Mouse (Mus musculus): ENCODE results near the gene St6gal1. TPM values are rescaled to one million over a fixed set of nuclear protein-coding genes. Genes with fewer than 3 reads are reported as not detected.

St6gal1 gene
- polyA plus RNA-seq, 1 experiment from 2014 or later, result 21.9 TPM

DNA sequence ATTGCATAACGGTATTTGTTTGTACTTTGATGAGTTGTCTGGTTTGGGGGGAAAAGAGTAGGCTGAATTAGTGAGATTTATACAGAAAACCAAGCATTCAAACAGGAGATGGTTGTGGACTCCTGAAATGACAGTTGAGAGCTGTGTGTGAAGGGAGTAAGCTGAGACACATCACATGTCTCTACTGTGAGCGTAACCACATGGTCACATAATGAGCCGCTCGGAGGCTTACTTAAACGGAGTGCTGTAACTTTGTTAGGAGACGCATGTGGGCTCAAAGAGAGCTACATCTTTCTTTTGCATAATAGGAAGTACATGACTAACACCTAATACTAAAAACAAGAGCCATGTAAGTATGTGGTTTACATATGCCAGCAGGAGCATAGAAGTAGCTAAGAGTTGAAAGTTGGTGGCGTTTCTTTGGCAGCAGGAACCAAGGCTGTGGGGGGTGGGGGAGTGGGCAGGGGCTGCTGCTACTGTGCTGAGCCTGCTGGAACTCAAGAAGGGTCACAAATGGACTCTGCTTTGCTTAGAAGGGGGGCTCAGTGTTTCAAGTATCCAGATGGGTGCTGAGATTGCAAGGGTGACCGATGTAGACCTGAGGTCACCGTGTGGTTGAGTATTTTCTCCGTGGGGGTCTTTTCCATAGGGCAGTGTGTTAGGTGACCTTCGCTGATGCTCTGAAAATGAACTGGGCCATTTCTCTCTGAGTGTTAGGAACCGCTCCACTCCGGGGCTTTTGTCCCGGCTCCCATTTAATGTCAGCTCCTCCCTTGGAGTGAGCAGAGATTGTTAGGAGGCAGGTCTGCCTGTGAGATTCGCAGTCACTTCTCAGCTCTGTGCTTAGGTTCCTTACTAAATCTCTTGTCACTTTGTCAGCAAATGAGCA is 26.3 kb downstream of the St6gal1 start:
- no peaks in the 10 kb centered on the region for H3K9me3 ChIP-seq (replicated peaks)
- H3K27ac ChIP-seq (ENCODE audit: poor library complexity, severe bottlenecking), result no peak overlapping the region
- peaks cover 64% of the 10 kb centered on the region for H3K27me3 ChIP-seq (replicated peaks)
- H3K4me2 ChIP-seq, result 0 out of 2 replicates have a peak overlapping the region, but pooled peaks have one; percentile 20
- 52% methylated on average over 15 of the region's 15 CpGs for WGBS
- H3K36me3 ChIP-seq, result no peaks in the 10 kb centered on the region
- no peak for ATAC-seq (ENCODE audit: insufficient number of reproducible peaks, low FRiP score)
- no peak overlapping the region for H3K4me3 ChIP-seq
- H3K4me1 ChIP-seq (replicated peaks), result peaks cover 33% of the 10 kb centered on the region
- H3K9ac ChIP-seq, result no peak overlapping the region

- H3K9me3 ChIP-seq (replicated peaks), result no peaks in the 10 kb centered on the region
- H3K27ac ChIP-seq (ENCODE audit: poor library complexity, severe bottlenecking), result no peak overlapping the region
- peaks cover 63% of the 10 kb centered on the region for H3K27me3 ChIP-seq (replicated peaks)
- H3K4me1 ChIP-seq (replicated peaks), result peaks cover 33% of the 10 kb centered on the region
- WGBS, result 69% methylated on average over 2 of the region's 2 CpGs
- H3K4me2 ChIP-seq, result no peak overlapping the region
- H3K4me3 ChIP-seq, result no peak overlapping the region
- ATAC-seq (ENCODE audit: insufficient number of reproducible peaks, low FRiP score), result no peak
- no peak overlapping the region for H3K9ac ChIP-seq
- H3K36me3 ChIP-seq, result no peaks in the 10 kb centered on the region
These were observed 26.9 kb downstream of the St6gal1 start for GRCm38 (mm10) chr16:23251445-23251773.

DNA sequence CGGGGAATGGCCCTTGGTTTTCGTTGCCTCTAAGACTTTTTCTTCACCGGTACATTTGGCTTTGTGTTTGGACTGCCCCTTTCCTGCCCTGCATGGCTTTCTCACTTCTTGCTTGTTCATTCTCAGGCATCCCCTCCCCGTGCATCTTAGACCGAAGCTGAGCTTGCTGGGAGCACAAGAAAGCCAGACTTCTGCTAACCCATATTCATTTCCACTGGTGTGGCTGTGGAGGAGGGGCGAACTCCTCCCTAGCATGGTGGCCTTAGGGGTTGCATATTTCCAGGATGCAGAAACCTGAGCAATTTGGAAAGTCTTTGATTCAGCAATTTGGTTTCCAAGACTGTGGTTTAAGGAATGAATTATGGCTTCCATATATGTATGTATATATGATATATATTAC is 29.1 kb downstream of the St6gal1 start:
- Histone ChIP-seq H3K9ac (no peak overlapping the region), H3K4me2 (no peak overlapping the region), H3K4me3 (no peak overlapping the region), H3K4me1 (replicated peaks) (peaks cover 53% of the 10 kb centered on the region), H3K27ac (ENCODE audit: poor library complexity, severe bottlenecking) (no peak overlapping the region), H3K9me3 (replicated peaks) (no peaks in the 10 kb centered on the region), H3K36me3 (no peaks in the 10 kb centered on the region), H3K27me3 (replicated peaks) (peaks cover 58% of the 10 kb centered on the region)
- ATAC-seq (ENCODE audit: insufficient number of reproducible peaks, low FRiP score), result no peak
- WGBS, result 62% methylated on average over 6 of the region's 6 CpGs

- Histone ChIP-seq H3K27me3 (replicated peaks) (peaks cover 54% of the 10 kb centered on the region), H3K9ac (no peak overlapping the region), H3K9me3 (replicated peaks) (no peaks in the 10 kb centered on the region), H3K4me2 (no peak overlapping the region), H3K4me3 (no peak overlapping the region), H3K4me1 (replicated peaks) (peaks cover 57% of the 10 kb centered on the region), H3K27ac (ENCODE audit: poor library complexity, severe bottlenecking) (no peak overlapping the region), H3K36me3 (no peaks in the 10 kb centered on the region)
- no peak for ATAC-seq (ENCODE audit: insufficient number of reproducible peaks, low FRiP score)
- WGBS, result 74% methylated on average over 1 of the region's 1 CpGs
These were observed 29.5 kb downstream of the St6gal1 start for GRCm38 (mm10) chr16:23254062-23254461.

- no peak overlapping the region for H3K9ac ChIP-seq
- H3K27ac ChIP-seq (ENCODE audit: poor library complexity, severe bottlenecking), result no peak overlapping the region
- ATAC-seq (ENCODE audit: insufficient number of reproducible peaks, low FRiP score), result no peak
- H3K36me3 ChIP-seq, result no peaks in the 10 kb centered on the region
- H3K4me2 ChIP-seq, result no peak overlapping the region
- WGBS, result 55% methylated on average over 7 of the region's 7 CpGs
- peaks cover 53% of the 10 kb centered on the region for H3K27me3 ChIP-seq (replicated peaks)
- H3K4me1 ChIP-seq (replicated peaks), result peaks cover 49% of the 10 kb centered on the region
- H3K4me3 ChIP-seq, result no peak overlapping the region
- no peaks in the 10 kb centered on the region for H3K9me3 ChIP-seq (replicated peaks)
These were observed 32.1 kb downstream of the St6gal1 start for GRCm38 (mm10) chr16:23256638-23257037.

GRCm38 (mm10) chr16:23258429-23258822 is 33.9 kb downstream of the St6gal1 start:
- Histone ChIP-seq H3K27me3 (replicated peaks) (peaks cover 41% of the 10 kb centered on the region), H3K4me2 (no peak overlapping the region; the same call in 1 of the 2 replicates), H3K4me1 (replicated peaks) (peaks cover 53% of the 10 kb centered on the region), H3K4me3 (no peak overlapping the region), H3K27ac (ENCODE audit: poor library complexity, severe bottlenecking) (no peak overlapping the region), H3K36me3 (peaks cover 4% of the 10 kb centered on the region; the same call in 1 of the 2 replicates), H3K9me3 (replicated peaks) (no peaks in the 10 kb centered on the region), H3K9ac (no peak overlapping the region)
- WGBS, result 18% methylated on average over 7 of the region's 7 CpGs
- ATAC-seq (ENCODE audit: insufficient number of reproducible peaks, low FRiP score), result no peak

DNA sequence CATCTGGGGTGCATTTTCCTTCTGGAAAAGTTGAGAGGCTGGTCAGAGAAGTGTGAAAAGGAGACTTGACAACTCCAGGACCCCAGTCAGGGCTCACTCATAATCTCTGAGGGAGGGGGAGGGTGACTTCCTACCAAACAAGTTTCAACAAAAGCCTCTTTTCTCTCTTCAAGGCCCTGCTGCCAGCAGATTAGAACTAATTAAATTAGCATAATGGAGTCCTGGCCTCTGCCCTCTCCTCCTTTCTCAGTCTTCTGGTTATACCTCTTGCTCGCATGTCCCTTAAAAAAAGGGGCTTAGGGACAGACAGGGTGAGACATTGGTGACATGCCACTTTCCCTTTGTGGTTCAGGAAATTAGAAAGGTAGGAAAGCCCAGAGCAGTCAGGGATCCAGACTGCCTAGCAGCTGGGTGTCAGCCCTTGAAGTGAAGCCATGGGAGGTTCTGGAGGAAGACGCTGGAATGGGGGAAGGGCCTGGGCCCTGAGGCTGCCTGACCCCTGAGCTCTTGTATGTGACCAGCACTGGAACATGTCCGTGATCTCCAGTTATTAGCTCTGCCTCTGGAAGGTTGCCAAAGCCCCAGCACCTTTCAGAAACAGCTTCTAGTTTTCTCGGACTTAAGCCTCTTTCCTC is 34.4 kb downstream of the St6gal1 start:
- Histone ChIP-seq H3K4me3 (no peak overlapping the region), H3K4me1 (replicated peaks) (peaks cover 50% of the 10 kb centered on the region), H3K27ac (ENCODE audit: poor library complexity, severe bottlenecking) (no peak overlapping the region), H3K36me3 (peaks cover 8% of the 10 kb centered on the region; the same call in 1 of the 2 replicates), H3K9ac (no peak overlapping the region; the same call in 1 of the 2 replicates), H3K9me3 (replicated peaks) (no peaks in the 10 kb centered on the region), H3K4me2 (peak overlapping the region; percentile 27; the same call in 1 of the 2 replicates), H3K27me3 (replicated peaks) (peaks cover 39% of the 10 kb centered on the region)
- 12% methylated on average over 4 of the region's 4 CpGs for WGBS
- no peak for ATAC-seq (ENCODE audit: insufficient number of reproducible peaks, low FRiP score)

GRCm38 (mm10) chr16:23259580-23259979 is 35.0 kb downstream of the St6gal1 start:
- peak overlapping the region; percentile 27; the same call in 1 of the 2 replicates for H3K4me2 ChIP-seq
- 24% methylated on average over 3 of the region's 3 CpGs for WGBS

DNA sequence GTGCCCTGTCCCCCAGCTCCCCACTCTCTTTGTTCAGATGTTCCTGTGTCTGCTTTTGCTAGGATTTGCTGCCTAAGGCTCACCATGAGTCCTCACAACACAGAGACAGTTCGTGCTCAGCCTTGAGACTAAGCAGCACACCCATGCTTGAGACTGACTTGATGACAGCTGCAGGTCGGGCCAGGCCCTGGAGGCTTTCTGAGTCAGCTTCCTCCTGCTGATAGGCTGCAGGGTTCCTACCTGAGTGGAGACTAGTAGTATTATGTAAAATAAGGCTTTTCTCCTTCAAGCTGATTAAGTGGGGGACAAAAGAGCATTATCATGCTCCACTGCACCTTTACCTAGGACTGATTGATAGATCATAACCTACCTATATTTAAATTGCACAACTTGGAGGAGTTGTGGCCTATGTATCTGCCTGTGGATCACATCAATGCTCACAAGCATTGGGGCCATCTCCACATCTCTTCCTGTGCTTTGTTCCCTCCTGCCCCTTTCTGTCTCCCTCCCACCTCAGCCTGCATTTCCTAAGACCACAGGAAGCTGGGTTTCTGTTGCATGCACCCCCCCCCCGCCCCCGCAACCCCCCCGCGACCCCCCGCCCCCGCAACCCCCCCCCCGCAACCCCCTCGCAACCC is 37.7 kb downstream of the St6gal1 start:
- Histone ChIP-seq H3K9ac (no peak overlapping the region), H3K4me1 (replicated peaks) (peaks cover 42% of the 10 kb centered on the region), H3K27me3 (replicated peaks) (peaks cover 49% of the 10 kb centered on the region), H3K9me3 (replicated peaks) (no peaks in the 10 kb centered on the region), H3K27ac (ENCODE audit: poor library complexity, severe bottlenecking) (no peak overlapping the region; the same call in 1 of the 2 replicates), H3K4me2 (peak overlapping the region; percentile 26; the same call in 1 of the 2 replicates), H3K36me3 (peaks cover 16% of the 10 kb centered on the region; the same call in 1 of the 2 replicates), H3K4me3 (no peak overlapping the region)
- peak; percentile 80 for ATAC-seq (ENCODE audit: insufficient number of reproducible peaks, low FRiP score)
- 5% methylated on average over 2 of the region's 10 CpGs for whole genome bisulfite sequencing

More at GRCm38 (mm10) chr16:23259580-23259979, 35.0 kb downstream of the St6gal1 start:
- Histone ChIP-seq H3K27ac (ENCODE audit: poor library complexity, severe bottlenecking) (no peak overlapping the region), H3K4me3 (no peak overlapping the region), H3K27me3 (replicated peaks) (peaks cover 44% of the 10 kb centered on the region), H3K9me3 (replicated peaks) (no peaks in the 10 kb centered on the region), H3K4me1 (replicated peaks) (peaks cover 50% of the 10 kb centered on the region), H3K9ac (no peak overlapping the region), H3K36me3 (peaks cover 14% of the 10 kb centered on the region; the same call in 1 of the 2 replicates)
- ATAC-seq (ENCODE audit: insufficient number of reproducible peaks, low FRiP score), result no peak

DNA sequence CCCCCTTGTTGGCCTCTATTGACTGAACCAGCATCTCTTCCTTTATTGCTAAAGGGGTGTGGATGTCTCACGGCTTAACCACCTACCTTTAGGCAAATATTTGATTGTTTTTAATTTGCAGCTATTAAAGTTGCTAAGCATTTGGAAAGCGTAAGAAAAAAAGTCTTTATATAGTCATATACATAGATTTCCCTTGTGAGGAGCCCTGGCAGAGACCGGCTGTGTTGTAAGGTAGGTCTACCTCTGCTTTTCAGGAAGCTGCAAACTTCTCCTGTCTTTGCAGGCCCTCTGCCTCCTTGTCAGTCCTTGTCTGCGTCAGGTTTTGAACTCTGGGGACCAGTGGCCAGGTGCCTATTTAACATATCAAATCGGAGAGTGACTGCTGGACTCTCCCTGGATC is 38.3 kb downstream of the St6gal1 start:
- 51% methylated on average over 5 of the region's 5 CpGs for WGBS
- Histone ChIP-seq H3K4me2 (peak overlapping the region; percentile 26; the same call in 1 of the 2 replicates), H3K9ac (no peak overlapping the region), H3K27me3 (replicated peaks) (peaks cover 48% of the 10 kb centered on the region), H3K4me1 (replicated peaks) (peaks cover 38% of the 10 kb centered on the region), H3K36me3 (peaks cover 16% of the 10 kb centered on the region; the same call in 1 of the 2 replicates), H3K9me3 (replicated peaks) (no peaks in the 10 kb centered on the region), H3K4me3 (no peak overlapping the region), H3K27ac (ENCODE audit: poor library complexity, severe bottlenecking) (no peak overlapping the region)
- ATAC-seq (ENCODE audit: insufficient number of reproducible peaks, low FRiP score), result no peak

- Histone ChIP-seq H3K9me3 (replicated peaks) (no peaks in the 10 kb centered on the region), H3K4me1 (replicated peaks) (peaks cover 29% of the 10 kb centered on the region), H3K27me3 (replicated peaks) (peaks cover 50% of the 10 kb centered on the region), H3K9ac (no peak overlapping the region), H3K27ac (ENCODE audit: poor library complexity, severe bottlenecking) (no peak overlapping the region), H3K36me3 (peaks cover 16% of the 10 kb centered on the region; the same call in 1 of the 2 replicates), H3K4me3 (no peak overlapping the region), H3K4me2 (no peak overlapping the region)
- 86% methylated on average over 12 of the region's 12 CpGs for WGBS
- ATAC-seq (ENCODE audit: insufficient number of reproducible peaks, low FRiP score), result no peak
These were observed 40.5 kb downstream of the St6gal1 start for GRCm38 (mm10) chr16:23264999-23265398.
